Mouse (Mus musculus) MEL (cell line): ENCODE measurements around the gene Capn9. TPM values are rescaled to one million over a fixed set of nuclear protein-coding genes. Genes with fewer than 3 reads are reported as not detected.

Experiments
- DNase-seq: peaks from one replicate; pipeline ENCODE4 v3.0.0; 2011; ENCODE audit warnings: low read depth, low spot score
- H3K27ac ChIP-seq: 2 replicates; pipeline ENCODE4 v1.5.1; 2012; ENCODE audit warnings: low read depth, mild to moderate bottlenecking, control low read depth, low read length, moderate library complexity; ENCODE audit not compliant: control insufficient read depth
- H3K27me3 ChIP-seq, 2 experiments: fragments of 150-350 bp in 1 of 2; sonication (generic) in 1 of 2; 2 replicates each; pipeline ENCODE4 v1.6.1; 2012; ENCODE audit warnings: low read length in 2 of 2, mild to moderate bottlenecking in 2 of 2, improper control_type of control experiment in 1 of 2, moderate library complexity in 1 of 2; ENCODE audit not compliant: insufficient read depth in 2 of 2, control insufficient read depth in 1 of 2
- H3K36me3 ChIP-seq, 2 experiments: 2 replicates each; pipeline ENCODE4 v1.6.1; 2012 to 2014; ENCODE audit warnings: low read length in 2 of 2, improper control_type of control experiment in 1 of 2, inconsistent platforms in 1 of 2, mild to moderate bottlenecking in 1 of 2; ENCODE audit not compliant: insufficient read depth in 2 of 2, control insufficient read depth in 1 of 2
- H3K4me1 ChIP-seq, 2 experiments: fragments of 150-350 bp in 1 of 2; sonication (generic) in 1 of 2; 2 replicates each; pipeline ENCODE4 v1.6.1; 2012; ENCODE audit warnings: low read length in 2 of 2, improper control_type of control experiment in 1 of 2, mild to moderate bottlenecking in 1 of 2; ENCODE audit not compliant: insufficient read depth in 2 of 2, control insufficient read depth in 1 of 2
- H3K4me3 ChIP-seq, 2 experiments: fragments of 150-350 bp in 1 of 2; sonication (generic) in 1 of 2; 2 replicates each; pipeline ENCODE4 v1.5.1; 2012; ENCODE audit warnings: low read depth in 2 of 2, low read length in 2 of 2, mild to moderate bottlenecking in 2 of 2, moderate library complexity in 2 of 2, control low read depth in 1 of 2, improper control_type of control experiment in 1 of 2; ENCODE audit not compliant: control insufficient read depth in 1 of 2, insufficient read depth in 1 of 2
- H3K79me2 ChIP-seq: 2 replicates; pipeline ENCODE4 v1.6.1; 2012; ENCODE audit warnings: mild to moderate bottlenecking, low read length, moderate library complexity; ENCODE audit not compliant: control insufficient read depth, poor library complexity, insufficient read depth
- H3K9ac ChIP-seq: 2 replicates; pipeline ENCODE4 v1.6.1; 2012; ENCODE audit warnings: low read depth, mild to moderate bottlenecking, control low read depth, low read length, moderate library complexity; ENCODE audit not compliant: control insufficient read depth, poor library complexity, severe bottlenecking
- H3K9me3 ChIP-seq: fragments of 150-350 bp; sonication (generic); replicated peaks from 2 replicates; pipeline ENCODE4 v1.6.1; 2012; ENCODE audit warnings: mild to moderate bottlenecking, low read length, improper control_type of control experiment, moderate library complexity; ENCODE audit not compliant: insufficient read depth
- BHLHE40 ChIP-seq: IDR thresholded peaks from 2 replicates; pipeline ENCODE4 v1.6.1; 2012; ENCODE audit warnings: low read depth, mild to moderate bottlenecking, inconsistent platforms, low read length, improper control_type of control experiment, borderline replicate concordance
- CHD2 ChIP-seq: IDR thresholded peaks from 2 replicates; pipeline ENCODE4 v1.6.1; 2011; ENCODE audit warnings: low read length, improper control_type of control experiment
- E2F4 ChIP-seq: IDR thresholded peaks from 2 replicates; pipeline ENCODE4 v1.6.1; 2011; ENCODE audit warnings: low read depth, low read length, improper control_type of control experiment, borderline replicate concordance
- ELF1 ChIP-seq: IDR thresholded peaks from 2 replicates; pipeline ENCODE4 v1.6.1; 2014; ENCODE audit warnings: low read depth, mild to moderate bottlenecking, inconsistent platforms, low read length, improper control_type of control experiment, moderate library complexity
- EP300 ChIP-seq, 2 experiments: IDR thresholded peaks; 2 replicates each; pipeline ENCODE4 v1.6.1; 2011; ENCODE audit warnings: improper control_type of control experiment in 2 of 2, low read length in 2 of 2, low read depth in 1 of 2, mild to moderate bottlenecking in 1 of 2
- ETS1 ChIP-seq: IDR thresholded peaks from 2 replicates; pipeline ENCODE4 v1.6.1; 2012; ENCODE audit warnings: low read depth, mild to moderate bottlenecking, inconsistent platforms, low read length, improper control_type of control experiment, moderate library complexity
- GATA1 ChIP-seq: IDR thresholded peaks from 2 replicates; pipeline ENCODE4 v1.6.1; 2011; ENCODE audit warnings: low read depth, low read length, improper control_type of control experiment
- HCFC1 ChIP-seq: IDR thresholded peaks from 2 replicates; pipeline ENCODE4 v1.6.1; 2012; ENCODE audit warnings: low read depth, mild to moderate bottlenecking, inconsistent platforms, low read length, improper control_type of control experiment, moderate library complexity
- KAT2A ChIP-seq: conservative IDR thresholded peaks from 2 replicates; pipeline ENCODE4 v1.6.1; 2012; ENCODE audit warnings: low read depth, low read length, improper control_type of control experiment, inconsistent platforms
- MAFK ChIP-seq: IDR thresholded peaks from 2 replicates; pipeline ENCODE4 v1.6.1; 2011; ENCODE audit warnings: low read depth, mild to moderate bottlenecking, low read length, improper control_type of control experiment, borderline replicate concordance
- MAZ ChIP-seq: IDR thresholded peaks from 2 replicates; pipeline ENCODE4 v1.6.1; 2012; ENCODE audit warnings: low read depth, mild to moderate bottlenecking, inconsistent platforms, low read length, improper control_type of control experiment
- MYC ChIP-seq: IDR thresholded peaks from 2 replicates; pipeline ENCODE4 v1.6.1; 2011; ENCODE audit warnings: low read depth, mild to moderate bottlenecking, low read length, improper control_type of control experiment, moderate library complexity
- NELFE ChIP-seq: IDR thresholded peaks from 2 replicates; pipeline ENCODE4 v1.6.1; 2011; ENCODE audit warnings: low read depth, low read length, improper control_type of control experiment
- POLR2A ChIP-seq, 2 experiments: IDR thresholded peaks; 2 replicates each; pipeline ENCODE4 v1.6.1; 2011 to 2012; ENCODE audit warnings: low read length in 2 of 2, mild to moderate bottlenecking in 2 of 2, control low read depth in 1 of 2, improper control_type of control experiment in 1 of 2, low read depth in 1 of 2, moderate library complexity in 1 of 2; ENCODE audit not compliant: control insufficient read depth in 1 of 2, insufficient read depth in 1 of 2, poor library complexity in 1 of 2
- POLR2AphosphoS2 ChIP-seq: IDR thresholded peaks from 2 replicates; pipeline ENCODE4 v1.6.1; 2011; ENCODE audit warnings: low read length, improper control_type of control experiment
- POLR2AphosphoS5 ChIP-seq: IDR thresholded peaks from 2 replicates; pipeline ENCODE4 v1.6.1; 2012; ENCODE audit warnings: low read depth, borderline replicate concordance, mild to moderate bottlenecking, inconsistent platforms, low read length, moderate library complexity, mixed read lengths
- RAD21 ChIP-seq: IDR thresholded peaks from 2 replicates; pipeline ENCODE4 v1.6.1; 2011; ENCODE audit warnings: mild to moderate bottlenecking, low read depth, low read length, improper control_type of control experiment
- SMC3 ChIP-seq: IDR thresholded peaks from 2 replicates; pipeline ENCODE4 v1.6.1; 2011; ENCODE audit warnings: low read depth, low read length, improper control_type of control experiment
- TAL1 ChIP-seq: IDR thresholded peaks from 2 replicates; pipeline ENCODE4 v1.6.1; 2012; ENCODE audit warnings: mild to moderate bottlenecking, inconsistent platforms, low read length, moderate library complexity, mixed read lengths
- TBP ChIP-seq: IDR thresholded peaks from 2 replicates; pipeline ENCODE4 v1.8.0; 2011; ENCODE audit warnings: low read depth, low read length, improper control_type of control experiment
- TCF12 ChIP-seq: IDR thresholded peaks from 2 replicates; pipeline ENCODE4 v1.6.1; 2014; ENCODE audit warnings: low read depth, mild to moderate bottlenecking, inconsistent platforms, low read length, improper control_type of control experiment, moderate library complexity
- UBTF ChIP-seq: IDR thresholded peaks from 2 replicates; pipeline ENCODE4 v1.6.1; 2012; ENCODE audit warnings: low read depth, mild to moderate bottlenecking, inconsistent platforms, low read length, improper control_type of control experiment, moderate library complexity, borderline replicate concordance; ENCODE audit not compliant: insufficient read depth
- USF2 ChIP-seq, 2 experiments: IDR thresholded peaks; 2 replicates each; pipeline ENCODE4 v1.6.1; 2011 to 2012; ENCODE audit warnings: improper control_type of control experiment in 2 of 2, low read length in 2 of 2, borderline replicate concordance in 1 of 2, inconsistent platforms in 1 of 2, low read depth in 1 of 2, mild to moderate bottlenecking in 1 of 2; ENCODE audit not compliant: insufficient read depth in 1 of 2
- ZC3H11A ChIP-seq: IDR thresholded peaks from 2 replicates; pipeline ENCODE4 v1.6.1; 2012; ENCODE audit warnings: low read depth, mild to moderate bottlenecking, inconsistent platforms, low read length, improper control_type of control experiment
- ZKSCAN1 ChIP-seq: IDR thresholded peaks from 2 replicates; pipeline ENCODE4 v1.6.1; 2012; ENCODE audit warnings: low read depth, mild to moderate bottlenecking, inconsistent platforms, low read length, improper control_type of control experiment, moderate library complexity
- ZNF384 ChIP-seq: IDR thresholded peaks from 2 replicates; pipeline ENCODE4 v1.6.1; 2012; ENCODE audit warnings: low read depth, mild to moderate bottlenecking, inconsistent platforms, low read length, improper control_type of control experiment
- polyA plus RNA-seq, 2 experiments: library from polyadenylated mRNA; stranded (reverse) in 1 of 2; unstranded in 1 of 2; fragments of >175 nt in 1 of 2; fragments of >200 nt in 1 of 2; gene quantifications; 2 replicates each; pipeline versions ENCODE4 v1.2.1 to v1.2.4; 2012; ENCODE audit warnings: low replicate concordance in 2 of 2, low read depth in 1 of 2; ENCODE audit not compliant: insufficient read length in 2 of 2, insufficient read depth in 1 of 2, missing spikeins in 1 of 2
- total RNA-seq: library from RNA; depleted of rRNA; stranded (reverse); fragments of 300-350 nt; gene quantifications from 2 replicates; pipeline ENCODE4 v1.2.3, GENCODE M21; 2012

Capn9 gene
- total and polyA plus RNA-seq, 3 experiments = not detected

- Histone ChIP-seq H3K9me3 (no peaks in the 10 kb centered on the region), H3K4me1 (no peaks in the 10 kb centered on the region), H3K9ac (no peak overlapping the region), H3K36me3 (peaks cover 0 to 2% of the 10 kb centered on the region in 2 experiments; a peak in 1 of 4 replicates), H3K27me3 (no peaks in the 10 kb centered on the region), H3K27ac (no peak overlapping the region), H3K4me3 (no peak overlapping the region), H3K79me2 (no peaks in the 10 kb centered on the region)
- TF ChIP-seq BHLHE40 (no peak), ZKSCAN1 (no peak), ETS1 (no peak), USF2 (IDR thresholded peaks at IDR 0.05; ENCODE audit: borderline replicate concordance in 1 of 2, insufficient read depth in 1 of 2, low read depth in 1 of 2, low read length in 2 of 2) (no peak), ZC3H11A (no peak), TCF12 (no peak), TBP (no peak), CHD2 (no peak), MYC (no peak), RAD21 (no peak), ELF1 (no peak), EP300 (IDR thresholded peaks at IDR 0.05; ENCODE audit: low read depth in 1 of 2, low read length in 2 of 2) (no peak), POLR2AphosphoS2 (no peak), ZNF384 (no peak), POLR2AphosphoS5 (no peak), E2F4 (no peak), MAFK (no peak), POLR2A (IDR thresholded peaks at IDR 0.05; ENCODE audit: control insufficient read depth in 1 of 2, insufficient read depth in 1 of 2, low read depth in 1 of 2, low read length in 2 of 2, poor library complexity in 1 of 2) (no peak), KAT2A (no peak), SMC3 (no peak)
- no peak for DNase-seq
Measured at GRCm38 (mm10) chr8:124546371-124546770, 29.5 kb upstream of the Capn9 start.

GRCm38 (mm10) chr8:124546815-124547214 lies 29.1 kb upstream of the Capn9 start:
- Histone ChIP-seq H3K27ac (no peak overlapping the region), H3K79me2 (no peaks in the 10 kb centered on the region), H3K9ac (no peak overlapping the region), H3K9me3 (no peaks in the 10 kb centered on the region), H3K4me3 (no peak overlapping the region), H3K27me3 (no peaks in the 10 kb centered on the region), H3K4me1 (no peaks in the 10 kb centered on the region), H3K36me3 (peaks cover 0 to 2% of the 10 kb centered on the region in 2 experiments; a peak in 1 of 4 replicates)
- no peak for DNase-seq
- TF ChIP-seq ETS1 = no peak
- TF ChIP-seq MAZ = no peak
- no peak for TF ChIP-seq POLR2AphosphoS5
- no peak for TF ChIP-seq POLR2AphosphoS2
- no peak for TF ChIP-seq ELF1
- no peak for TF ChIP-seq HCFC1
- no peak for TF ChIP-seq TCF12
- TF ChIP-seq TAL1 = no peak
- TF ChIP-seq NELFE = no peak
- TF ChIP-seq ZKSCAN1 = no peak
- no peak for TF ChIP-seq UBTF
- TF ChIP-seq EP300 (IDR thresholded peaks at IDR 0.05; ENCODE audit: low read depth in 1 of 2, low read length in 2 of 2) = no peak
- no peak for TF ChIP-seq GATA1
- TF ChIP-seq SMC3 = no peak
- no peak for TF ChIP-seq BHLHE40
